Mouse (Mus musculus): ENCODE measurements around the gene Metap1d.

GRCm38 (mm10) chr2:71451761-71452160 is 1.3 kb upstream of the Metap1d start:
- no peak for TF ChIP-seq CTCF (IDR thresholded peaks at IDR 0.05; ENCODE audit: low read depth, low read length)
- no peak for TF ChIP-seq POLR2A (IDR thresholded peaks at IDR 0.05; ENCODE audit: extremely low read depth, insufficient read depth, low read length)

Data from liver, adult 2 months (tissue).